Mouse (Mus musculus): ENCODE results near the gene Eif2b2. TPM values are rescaled to one million over a fixed set of nuclear protein-coding genes. Genes with fewer than 3 reads are reported as not detected.

Eif2b2 gene
- 49.3 and 50.6 TPM in 2 replicates for polyA plus RNA-seq (2015; fragmentation: Nextera tagmentation; extraction: Ambion mirVana)

GRCm38 (mm10) chr12:85219236-85219904, at the start of gene Eif2b2:
Gene Eif2b2, plus strand, starts transcription at chr12:85219481.

GRCm38 (mm10) chr12:85177740-85178239, 41.5 kb upstream of the Eif2b2 start, which contains the start of gene Pgf:
Gene Pgf, minus strand, starts transcription at chr12:85177790.

GRCm38 (mm10) chr12:85270319-85270718, 51.0 kb downstream of the Eif2b2 start, which contains the start of gene Mlh3:
Gene Mlh3, minus strand, starts transcription at chr12:85270599.

Other genes starting within 250 kb of the Eif2b2 start
- 150 and 155 TPM in 2 replicates for gene Fcf1, start 248.6 kb upstream of the Eif2b2 start, polyA plus RNA-seq (2015; fragmentation: Nextera tagmentation; extraction: Ambion mirVana)
- 12.0 and 12.6 TPM in 2 replicates for gene Arel1, start 248.6 kb upstream of the Eif2b2 start, polyA plus RNA-seq (2015; fragmentation: Nextera tagmentation; extraction: Ambion mirVana)
- gene Ylpm1, start 223.2 kb upstream of the Eif2b2 start, polyA plus RNA-seq (2015; fragmentation: Nextera tagmentation; extraction: Ambion mirVana): 16.5 and 17.2 TPM in 2 replicates
- 4.5 and 4.8 TPM in 2 replicates for gene Prox2, start 108.7 kb upstream of the Eif2b2 start, polyA plus RNA-seq (2015; fragmentation: Nextera tagmentation; extraction: Ambion mirVana)
- gene Dlst, start 108.6 kb upstream of the Eif2b2 start, polyA plus RNA-seq (2015; fragmentation: Nextera tagmentation; extraction: Ambion mirVana): 72.5 and 78.6 TPM in 2 replicates
- 0.41 and 0.55 TPM in 2 replicates for gene Rps6kl1, start 68.2 kb upstream of the Eif2b2 start, polyA plus RNA-seq (2015; fragmentation: Nextera tagmentation; extraction: Ambion mirVana)
- gene Pgf, start 41.7 kb upstream of the Eif2b2 start, polyA plus RNA-seq (2015; fragmentation: Nextera tagmentation; extraction: Ambion mirVana): 1.6 and 2.3 TPM in 2 replicates
- 3.1 and 3.9 TPM in 2 replicates for gene Mlh3, start 51.1 kb downstream of the Eif2b2 start, polyA plus RNA-seq (2015; fragmentation: Nextera tagmentation; extraction: Ambion mirVana)
- 68.7 and 76.7 TPM in 2 replicates for gene Acyp1, start 69.0 kb downstream of the Eif2b2 start, polyA plus RNA-seq (2015; fragmentation: Nextera tagmentation; extraction: Ambion mirVana)
- gene Zc2hc1c, start 69.1 kb downstream of the Eif2b2 start, polyA plus RNA-seq (2015; fragmentation: Nextera tagmentation; extraction: Ambion mirVana): 1.9 and 2.2 TPM in 2 replicates
- gene Nek9, start 119.9 kb downstream of the Eif2b2 start, polyA plus RNA-seq (2015; fragmentation: Nextera tagmentation; extraction: Ambion mirVana): 8.3 and 10.0 TPM in 2 replicates
- 185 and 187 TPM in 2 replicates for gene Tmed10, start 155.4 kb downstream of the Eif2b2 start, polyA plus RNA-seq (2015; fragmentation: Nextera tagmentation; extraction: Ambion mirVana)